ENCODE assay signal across 22 mouse cellular contexts in the genomic region with DNA sequence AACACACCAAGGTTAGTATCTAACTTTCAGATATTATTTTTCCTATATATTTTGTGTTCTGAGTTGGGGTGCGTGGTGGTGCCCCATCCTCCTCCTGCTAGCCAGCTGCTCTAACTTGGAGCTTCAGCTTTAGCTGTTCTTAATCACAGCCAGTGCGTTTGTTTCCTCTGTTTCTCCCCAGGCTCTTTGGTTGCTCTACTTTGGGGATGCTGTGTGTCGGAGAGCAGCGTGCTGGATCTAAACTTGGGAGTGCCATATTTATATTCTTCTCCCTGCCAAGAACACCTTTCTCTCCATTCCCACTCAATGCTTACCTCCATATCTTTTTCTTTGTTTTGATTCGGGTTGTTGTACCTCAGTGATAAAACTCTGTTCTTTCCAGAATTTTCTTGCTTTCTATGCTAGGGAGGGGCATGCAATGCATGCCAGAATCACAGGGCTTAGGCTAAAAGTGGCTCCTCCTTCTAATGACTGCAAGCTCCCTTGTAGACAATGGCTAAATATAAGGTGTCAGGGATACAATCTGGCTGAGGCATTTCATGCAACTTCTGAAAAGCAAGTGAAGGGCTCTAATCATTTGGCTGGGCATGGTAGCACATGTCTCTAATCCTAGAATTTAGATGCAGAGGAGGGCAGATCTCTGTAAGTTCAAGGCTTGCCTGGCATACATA.
"Had no signal": no experiment of that assay in that cellular context is flagged by ENCODE, and none has a peak within 500 bp of the region (broad histone marks: within the 10 kb centered on the region; RNA-seq: fewer than 3 reads in every experiment).

No protein-coding gene starts in this region.

- DNase-seq: forebrain, postnatal 0 days; gastrocnemius, postnatal 10 days; gastrocnemius, postnatal 25 days; heart, postnatal 10 days; heart, postnatal 4 days; kidney, adult 18-20 months; kidney, adult 8-10 months; kidney, postnatal 10 days; kidney, postnatal 25 days; kidney, postnatal 4 days; layer of hippocampus, adult 9-11 months; layer of hippocampus, postnatal 36 days; left cerebral cortex, postnatal 4 days had no signal

- H3K27ac ChIP-seq: heart, embryonic 10.5 days; hindbrain, embryonic 10.5 days; hindbrain, embryonic 12.5 days; hindbrain, embryonic 14.5 days; intestine, embryonic 15.5 days; limb, embryonic 13.5 days; limb, embryonic 15.5 days; liver, embryonic 12.5 days had no signal

- H3K4me1 ChIP-seq: heart, embryonic 10.5 days; heart, embryonic 12.5 days; hindbrain, embryonic 10.5 days; hindbrain, embryonic 12.5 days; intestine, embryonic 15.5 days; limb, embryonic 13.5 days; limb, embryonic 15.5 days; liver, embryonic 12.5 days had no signal

- H3K4me3 ChIP-seq: heart, embryonic 10.5 days; heart, embryonic 12.5 days; hindbrain, embryonic 10.5 days; hindbrain, embryonic 12.5 days; intestine, embryonic 15.5 days; limb, embryonic 13.5 days; limb, embryonic 15.5 days; liver, embryonic 12.5 days had no signal
